Mouse (Mus musculus): Measurements from ENCODE around the gene Xndc1.
A peak's percentile ranks its signal among the peaks of the same experiment; 100 is the strongest.

GRCm38 (mm10) chr7:102078517-102078916 lies 13.2 kb downstream of the Xndc1 start:
- TF ChIP-seq POLR2A (IDR thresholded peaks at IDR 0.05; ENCODE audit: low read depth, low read length) (no peak), CTCF (conservative IDR thresholded peaks at IDR 0.05; ENCODE audit: insufficient read depth, insufficient read length, low read depth, low read length) (peak; percentile 45)

All from kidney, adult 2 months (tissue).